Mouse (Mus musculus): Measurements from ENCODE around the gene Cfap77.

GRCm38 (mm10) chr2:29006455-29007034 lies 48.3 kb downstream of the Cfap77 start:
- no peak for TF ChIP-seq GATA1 (IDR thresholded peaks at IDR 0.05; ENCODE audit: borderline replicate concordance, low read length)
- TF ChIP-seq FLI1 (IDR thresholded peaks at IDR 0.05; ENCODE audit: low read length) = no peak

All from megakaryocyte, embryonic 14.5 days (primary cell).